Mouse (Mus musculus) mesoderm, embryonic 11.5 days (tissue): ENCODE measurements around the gene Cxcr2.
A peak's percentile ranks its signal among the peaks of the same experiment; 100 is the strongest.

ENCODE experiments used
- DNase-seq: peaks from one replicate; pipeline ENCODE4 v3.0.0-alpha.2; 2012; ENCODE audit warnings: low read depth, low spot score

Gene Cxcr2

DNA sequence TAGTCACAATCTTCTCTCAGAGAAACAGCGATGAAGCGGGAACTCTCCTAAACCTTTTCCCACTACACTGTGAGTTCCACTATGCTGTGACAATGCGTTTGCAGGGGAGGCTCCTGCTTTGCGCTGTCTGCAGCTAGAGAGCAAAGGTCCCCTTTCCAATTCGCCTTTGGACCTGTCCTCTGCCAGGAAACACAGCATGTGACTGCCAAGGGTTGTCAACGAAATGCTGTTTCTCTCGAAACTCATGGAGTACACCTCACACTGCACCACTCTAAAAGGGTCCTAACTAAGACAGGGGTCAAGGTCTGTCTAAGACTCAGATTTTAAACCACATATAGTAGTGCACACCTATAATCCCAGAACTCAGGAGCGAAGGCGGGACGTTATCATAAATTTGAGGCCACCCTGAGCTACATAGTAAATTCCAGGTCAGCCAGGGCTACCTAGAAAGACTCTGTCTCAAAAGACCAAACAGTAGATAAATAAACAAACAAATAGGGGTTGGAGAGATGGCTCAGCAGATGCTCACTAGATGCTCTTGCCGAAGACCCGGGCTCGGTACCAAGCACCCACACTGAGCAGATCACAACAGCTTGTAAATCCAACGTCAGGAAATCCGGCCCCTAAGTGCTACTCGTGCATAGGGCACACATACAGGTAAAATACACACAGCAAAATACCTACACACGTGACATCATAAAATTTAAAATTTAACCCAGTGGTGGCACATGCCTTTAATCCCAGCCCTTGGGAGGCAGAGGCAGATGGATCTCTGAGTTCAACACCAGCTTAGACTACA is 43.0 kb downstream of the Cxcr2 start:
- no peak for DNase-seq

DNA sequence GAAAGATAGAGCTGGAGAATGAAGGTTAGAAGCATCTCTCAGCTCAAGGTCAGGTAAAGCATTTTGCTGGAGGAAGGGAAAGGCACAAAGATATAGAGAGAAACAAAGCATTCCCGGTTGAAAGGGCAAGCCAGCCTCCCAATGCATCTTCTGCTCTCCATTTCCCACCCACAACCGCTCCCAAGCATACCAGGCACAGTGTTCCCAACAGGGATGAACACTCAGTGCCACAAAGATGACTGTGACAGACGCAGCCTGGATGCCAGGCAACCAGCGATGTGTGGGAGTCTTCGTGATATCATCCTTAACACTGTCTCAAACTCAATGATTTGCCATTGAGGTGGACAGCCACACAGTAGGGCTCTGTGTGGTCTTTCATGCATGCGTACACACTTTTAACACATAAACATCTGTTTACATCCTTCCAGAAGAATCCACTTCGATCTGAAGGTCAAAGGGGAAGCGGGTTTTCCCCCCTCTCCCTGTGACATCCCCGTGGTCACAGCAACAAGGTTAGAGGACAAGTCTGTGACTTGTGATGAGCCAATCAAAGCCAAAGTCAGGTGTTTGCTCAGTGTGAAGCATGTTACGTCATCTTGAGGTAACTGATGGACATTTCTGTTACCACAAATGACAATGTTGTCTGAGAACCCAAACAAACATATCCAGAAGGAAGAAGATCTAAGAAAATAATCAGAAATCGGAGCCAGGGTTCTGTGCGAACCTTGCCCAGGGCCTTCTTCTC is 44.1 kb downstream of the Cxcr2 start:
- DNase-seq: no peak

DNA sequence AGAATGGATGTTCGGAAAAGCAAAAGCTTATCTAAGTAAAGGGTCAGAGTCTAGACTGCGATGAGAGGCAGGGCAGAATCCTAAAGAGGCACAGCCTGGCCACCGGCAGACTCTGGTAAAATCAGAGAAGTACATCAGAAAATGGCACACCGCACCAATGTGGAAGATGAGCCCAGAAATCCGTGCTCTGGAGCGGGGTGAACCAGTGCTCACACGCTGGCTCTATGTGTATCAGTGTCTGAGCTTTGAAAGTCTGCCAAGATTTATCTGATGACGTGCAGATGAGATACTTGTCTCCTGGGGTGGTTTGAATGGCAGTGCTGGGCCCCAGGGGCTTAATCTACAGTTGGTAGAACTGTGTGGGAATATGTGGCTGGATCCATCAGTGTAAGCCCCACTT is 45.3 kb downstream of the Cxcr2 start:
- DNase-seq: no peak

DNA sequence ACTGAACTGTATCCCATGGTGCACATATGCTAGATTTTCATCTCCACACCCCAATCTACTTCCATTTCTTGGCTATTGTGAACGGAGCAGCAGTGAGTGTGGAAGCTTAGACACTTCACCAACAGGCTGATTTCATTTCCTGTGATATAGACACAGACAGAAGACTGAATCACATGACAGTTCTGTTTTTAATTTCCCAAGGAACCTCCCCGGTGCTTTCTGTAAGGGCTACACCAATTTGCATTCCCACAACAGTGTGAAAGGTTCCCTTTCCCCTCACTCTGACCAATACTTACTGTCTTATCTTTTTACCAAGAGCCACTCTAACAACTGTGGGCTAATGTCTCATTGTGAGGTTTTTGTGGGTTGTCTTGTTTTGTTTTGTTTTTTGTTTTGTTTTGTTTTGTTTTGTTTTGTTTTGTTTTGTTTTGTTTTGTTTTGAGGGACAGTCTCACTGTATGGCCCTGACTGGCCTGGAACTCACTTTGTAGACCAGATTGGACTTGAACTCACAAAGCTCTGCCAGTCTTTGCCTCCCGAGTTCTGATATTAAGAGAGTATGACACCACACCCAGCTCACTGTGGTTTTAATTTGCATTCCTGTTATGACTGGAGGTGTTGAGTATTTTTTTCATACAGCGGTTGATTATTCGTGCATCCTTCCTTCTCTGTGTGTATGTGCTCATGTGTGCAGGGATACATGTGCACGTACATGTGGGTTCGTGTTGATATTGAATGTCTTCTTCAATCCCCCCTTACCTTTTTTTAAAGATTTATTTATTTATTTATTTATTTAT is 47.5 kb downstream of the Cxcr2 start:
- DNase-seq: no peak

DNA sequence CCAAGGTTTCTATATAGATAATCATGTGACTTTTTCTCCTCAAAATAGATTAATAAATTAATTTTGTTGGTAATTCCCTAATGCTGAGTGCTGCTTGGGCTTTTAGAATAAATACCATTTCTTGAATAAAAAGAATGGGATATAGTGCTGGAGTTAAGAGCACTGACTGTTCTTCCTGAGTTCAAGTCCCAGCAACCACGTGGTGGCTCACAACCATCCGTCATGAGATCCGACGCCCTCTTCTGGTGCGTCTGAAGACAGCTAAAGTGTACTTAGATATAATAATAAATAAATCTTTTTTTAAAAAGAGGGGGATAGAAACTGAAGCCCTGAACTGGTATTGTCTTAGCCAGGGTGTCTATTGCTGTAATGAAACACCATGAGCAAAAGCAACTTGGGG is 49.7 kb downstream of the Cxcr2 start:
- no peak for DNase-seq

DNA sequence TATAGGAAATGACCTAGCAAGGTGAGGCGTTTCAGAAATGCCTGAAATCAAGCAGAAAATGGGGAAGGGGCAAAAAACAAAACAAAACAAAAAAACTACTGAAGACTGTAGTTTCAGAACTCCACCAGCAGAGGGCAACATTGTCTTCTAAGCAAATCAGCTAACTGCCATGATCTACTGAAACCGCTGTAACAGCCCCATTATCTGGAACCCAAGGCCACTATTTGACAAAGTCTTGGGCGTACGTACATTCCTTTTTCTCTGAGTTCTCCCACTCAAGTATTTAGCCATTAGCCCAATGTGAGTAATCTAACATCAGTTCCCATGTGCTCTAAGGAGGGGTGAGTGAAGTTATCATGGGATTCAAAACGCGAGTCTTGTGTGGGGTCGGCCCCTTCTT is 52.1 kb downstream of the Cxcr2 start:
- peak; percentile 61 for DNase-seq

DNA sequence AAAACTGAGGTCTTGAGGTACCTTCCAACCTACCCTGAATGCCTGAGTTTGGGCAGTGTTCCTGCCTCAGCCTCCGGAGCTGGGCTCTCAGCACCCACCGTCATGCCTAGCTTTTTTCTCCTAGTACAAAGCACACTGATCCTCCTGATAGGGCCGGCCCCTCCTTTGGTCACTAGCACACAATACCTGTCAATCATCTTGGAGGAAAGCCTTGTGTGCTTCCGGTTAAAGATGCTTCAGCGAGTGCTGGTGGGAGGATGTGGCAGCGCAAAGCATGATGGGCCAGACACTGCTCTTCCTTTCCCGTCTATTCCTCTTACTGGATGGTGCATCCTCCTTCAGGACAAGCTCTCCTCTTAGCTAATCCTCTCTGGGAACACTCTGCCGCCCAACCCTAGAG is 52.9 kb downstream of the Cxcr2 start:
- no peak for DNase-seq

DNA sequence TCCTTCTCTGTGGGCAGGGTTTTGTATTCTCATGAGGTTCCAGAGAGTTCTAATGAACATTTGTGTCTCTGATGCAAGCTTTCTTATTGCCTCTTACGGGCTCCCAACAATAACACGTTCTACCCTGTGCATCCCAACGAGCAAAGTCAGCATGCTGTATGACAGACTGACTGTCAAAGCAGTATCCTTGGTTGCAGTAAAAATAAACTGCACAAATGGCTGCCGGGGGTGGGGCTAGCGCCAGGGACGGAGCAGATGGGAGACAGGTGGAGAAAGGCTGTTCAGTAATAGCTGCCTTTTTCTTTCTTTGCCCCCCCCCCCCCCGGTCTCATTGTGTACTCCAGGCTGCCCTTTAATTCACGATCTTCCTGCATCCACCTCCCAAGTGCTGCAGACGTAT is 54.1 kb downstream of the Cxcr2 start:
- DNase-seq: peak; percentile 13

DNA sequence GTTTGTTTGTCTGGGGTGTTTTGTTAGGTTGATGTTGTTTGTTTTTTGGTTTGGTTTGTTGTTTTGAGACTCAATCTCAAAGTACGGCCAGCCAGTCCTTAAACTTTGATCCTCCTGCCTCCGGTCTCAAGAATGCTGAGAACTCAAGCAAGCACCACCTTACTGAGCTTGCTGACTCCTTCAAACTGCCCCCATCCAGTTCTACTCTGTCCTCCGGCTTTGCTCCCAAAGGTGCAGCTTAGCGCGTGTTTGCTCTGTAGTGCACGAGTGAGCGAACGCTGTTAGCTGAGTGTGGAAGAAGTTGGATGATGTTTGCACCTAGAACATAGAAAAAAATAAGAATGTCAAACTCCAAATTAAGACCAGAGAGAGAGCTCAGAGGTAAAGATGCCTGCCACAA is 55.2 kb downstream of the Cxcr2 start:
- DNase-seq: no peak
